Mouse (Mus musculus): ENCODE data around the gene Olfr30.

- no peak for TF ChIP-seq CTCF (IDR thresholded peaks at IDR 0.05; ENCODE audit: control insufficient read depth, insufficient read depth, insufficient read length)
- TF ChIP-seq CEBPB (IDR thresholded peaks at IDR 0.05; ENCODE audit: low read depth), result no peak
Observed at GRCm38 (mm10) chr11:58499290-58499689, 37.2 kb upstream of the Olfr30 start.

All from C2C12 (cell line).